Mouse (Mus musculus): ENCODE measurements at regions not wholly inside any gene's neighbourhood (a gene's known extent, or its start where the extent isn't known, plus 50 kb on each side); places are given as distances from the start of the nearest gene placed in this dataset.

GRCm38 (mm10) chr5:126724329-126724728 lies 517.3 kb upstream of the Tmem132c start:
- TF ChIP-seq EP300 (IDR thresholded peaks at IDR 0.05; ENCODE audit: insufficient read depth, low read depth, low read length), result no peak
- TF ChIP-seq CTCF (IDR thresholded peaks at IDR 0.05; ENCODE audit: low read depth, low read length), result no peak

Data from ES-Bruce4 (cell line).